ENCODE assay signal across 8 mouse cellular contexts in genomic region chr3:51999671-52000437, GRCm38 (mm10).
DNase-seq lines count a peak whose midpoint lies in the region; ATAC-seq and TF ChIP-seq lines count a peak whose summit lies in the region.

No protein-coding gene starts in this region.

- H3K27ac ChIP-seq in MEL (ENCODE audit: control insufficient read depth, low read depth, low read length) (peak overlapping the region; percentile 49), macrophage (peak overlapping the region; percentile 28)
- H3K27ac ChIP-seq in kidney, embryonic 15.5 days, result peak overlapping the region; percentile 30; the same call in 1 of the 2 replicates

- 79% methylated on average over 21 of the region's 21 CpGs for WGBS in kidney, embryonic 15.5 days
- 20% methylated on average over 16 of the region's 21 CpGs for WGBS in macrophage (ENCODE audit: missing documents)

- no peak for ATAC-seq in kidney, embryonic 15.5 days (replicated peaks; ENCODE audit: low FRiP score)

- H3K79me2 ChIP-seq in MEL (ENCODE audit: control insufficient read depth, insufficient read depth, low read length, poor library complexity), result no peaks in the 10 kb centered on the region
- no peaks in the 10 kb centered on the region for H3K79me2 ChIP-seq in macrophage (ENCODE audit: inconsistent target)

- peaks cover 6 to 29% of the 10 kb centered on the region in 2 experiments for H3K4me1 ChIP-seq in MEL (ENCODE audit: control insufficient read depth in 1 of 2, insufficient read depth in 2 of 2, low read length in 2 of 2)
- peaks cover 18% of the 10 kb centered on the region for H3K4me1 ChIP-seq in kidney, embryonic 15.5 days

- TF ChIP-seq RAD21 in MEL (IDR thresholded peaks at IDR 0.05; ENCODE audit: low read depth, low read length), result no peak; the same call in 1 of the 2 replicates

- TF ChIP-seq CTCF in MEL (IDR thresholded peaks at IDR 0.05 in 2 of 3, conservative IDR thresholded peaks at IDR 0.05 in 1 of 3; ENCODE audit: control insufficient read depth in 1 of 3, insufficient read depth in 1 of 3, low read depth in 2 of 3, low read length in 3 of 3, poor library complexity in 1 of 3, severe bottlenecking in 1 of 3), result no peak

- no peak overlapping the region for H3K4me2 ChIP-seq in kidney, embryonic 15.5 days

- TF ChIP-seq POLR2A in MEL (IDR thresholded peaks at IDR 0.05; ENCODE audit: control insufficient read depth in 1 of 2, insufficient read depth in 1 of 2, low read depth in 1 of 2, low read length in 2 of 2, poor library complexity in 1 of 2), result peak in 1 of 2 experiments; percentile 49; a peak in 2 of 4 replicates

- TF ChIP-seq EP300 in MEL (IDR thresholded peaks at IDR 0.05; ENCODE audit: low read depth in 1 of 2, low read length in 2 of 2), result no peak

- H3K27me3 ChIP-seq in MEL (ENCODE audit: control insufficient read depth in 1 of 2, insufficient read depth in 2 of 2, low read length in 2 of 2), result no peaks in the 10 kb centered on the region
- H3K27me3 ChIP-seq in kidney, embryonic 15.5 days, result no peaks in the 10 kb centered on the region

- H3K36me3 ChIP-seq in MEL (ENCODE audit: control insufficient read depth in 1 of 2, insufficient read depth in 2 of 2, low read length in 2 of 2), result peaks cover 0 to 21% of the 10 kb centered on the region in 2 experiments; a peak in 2 of 4 replicates
- no peaks in the 10 kb centered on the region for H3K36me3 ChIP-seq in kidney, embryonic 15.5 days
- no peaks in the 10 kb centered on the region for H3K36me3 ChIP-seq in macrophage (ENCODE audit: inconsistent target)

- peak overlapping the region; percentile 27 to 62 for H3K4me3 ChIP-seq in MEL (ENCODE audit: control insufficient read depth in 1 of 2, insufficient read depth in 1 of 2, low read depth in 2 of 2, low read length in 2 of 2)
- H3K4me3 ChIP-seq in kidney, embryonic 15.5 days (replicated peaks), result no peak overlapping the region
- H3K4me3 ChIP-seq in macrophage (ENCODE audit: inconsistent target), result no peak overlapping the region

- H3K9me3 ChIP-seq in MEL (replicated peaks; ENCODE audit: insufficient read depth, low read length), result no peaks in the 10 kb centered on the region
- no peaks in the 10 kb centered on the region for H3K9me3 ChIP-seq in kidney, embryonic 15.5 days (replicated peaks)

- DNase-seq in MEL (ENCODE audit: low read depth, low spot score), result peak; percentile 89
- DNase-seq in c-Kit-positive CD71-positive TER-119-negative erythroid progenitor cells, embryonic 14.5 days (ENCODE audit: low read depth), result peak; percentile 39
- DNase-seq in thymus, postnatal 14 days, result peak; percentile 88
- DNase-seq in Muller cell, postnatal 12 days (ENCODE audit: inconsistent ontology term), result no peak
- DNase-seq in embryo, embryonic 9.5 days (ENCODE audit: extremely low spot score), result no peak
- DNase-seq in embryo, embryonic 10 days (ENCODE audit: low spot score), result no peak

- H3K9ac ChIP-seq in MEL (ENCODE audit: control insufficient read depth, low read depth, low read length, poor library complexity, severe bottlenecking), result peak overlapping the region; percentile 47
- H3K9ac ChIP-seq in kidney, embryonic 15.5 days, result no peak overlapping the region

TF ChIP-seq in MEL, 35 proteins besides CTCF, POLR2A, EP300 and RAD21:
- TF ChIP-seq TBP (IDR thresholded peaks at IDR 0.05; ENCODE audit: low read depth, low read length) (0 out of 2 replicates have a peak, but pooled peaks have one; percentile 57), BHLHE40 (IDR thresholded peaks at IDR 0.05; ENCODE audit: borderline replicate concordance, low read depth, low read length) (peak; percentile 21; the same call in 1 of the 2 replicates), MXI1 (IDR thresholded peaks at IDR 0.05; ENCODE audit: low read depth, low read length) (peak; percentile 75), USF1 (IDR thresholded peaks at IDR 0.05; ENCODE audit: low read depth, low read length) (peak; percentile 94), CHD1 (IDR thresholded peaks at IDR 0.05; ENCODE audit: low read depth, low read length) (no peak), ZNF384 (IDR thresholded peaks at IDR 0.05; ENCODE audit: low read depth, low read length) (peak; percentile 82), USF2 (IDR thresholded peaks at IDR 0.05; ENCODE audit: borderline replicate concordance in 1 of 2, insufficient read depth in 1 of 2, low read depth in 1 of 2, low read length in 2 of 2) (peak; percentile 58 to 83; a peak in 3 of 4 replicates), ELF1 (IDR thresholded peaks at IDR 0.05; ENCODE audit: low read depth, low read length) (no peak), MAX (IDR thresholded peaks at IDR 0.05; ENCODE audit: low read length) (peak; percentile 95), KAT2A (conservative IDR thresholded peaks at IDR 0.05; ENCODE audit: low read depth, low read length) (no peak), HCFC1 (IDR thresholded peaks at IDR 0.05; ENCODE audit: low read depth, low read length) (0 out of 2 replicates have a peak, but pooled peaks have one; percentile 16), ETS1 (IDR thresholded peaks at IDR 0.05; ENCODE audit: low read depth, low read length) (peak; percentile 31; the same call in 1 of the 2 replicates), MYC (IDR thresholded peaks at IDR 0.05; ENCODE audit: low read depth, low read length) (0 out of 2 replicates have a peak, but pooled peaks have one; percentile 51), UBTF (IDR thresholded peaks at IDR 0.05; ENCODE audit: borderline replicate concordance, insufficient read depth, low read depth, low read length) (no peak), SIN3A (IDR thresholded peaks at IDR 0.05; ENCODE audit: low read length) (peak; percentile 55; the same call in 1 of the 2 replicates), NELFE (IDR thresholded peaks at IDR 0.05; ENCODE audit: low read depth, low read length) (peak; percentile 28; the same call in 1 of the 2 replicates), TAL1 (IDR thresholded peaks at IDR 0.05; ENCODE audit: low read length) (peak; percentile 26; the same call in 1 of the 2 replicates)

Comparison
In these comparisons a context has a peak if more than half of its experiments do, and no peak if none do; other contexts are left out.
1. DNase-seq: peak in MEL (single experiment), c-Kit-positive CD71-positive TER-119-negative erythroid progenitor cells, embryonic 14.5 days (single experiment) and thymus, postnatal 14 days (single experiment); none in Muller cell, postnatal 12 days (single experiment), embryo, embryonic 9.5 days (single experiment) and embryo, embryonic 10 days (single experiment).
2. H3K4me3 ChIP-seq: peak in MEL (2 of 2); none in kidney, embryonic 15.5 days (single experiment) and macrophage (single experiment).
3. Peak in every context shown above with its lines, with median percentiles within 50 percentile points of each other: H3K27ac ChIP-seq.